Mouse (Mus musculus) bone marrow macrophage, adult 2 months (primary cell): ENCODE data around the gene Naa60. TPM values are rescaled to one million over a fixed set of nuclear protein-coding genes. Genes with fewer than 3 reads are reported as not detected.

Experiments
- H3K27ac ChIP-seq: 2 replicates; pipeline ENCODE4 v1.5.1; 2012; ENCODE audit warnings: low read depth, low read length; ENCODE audit not compliant: insufficient read depth
- H3K4me1 ChIP-seq: 2 replicates; pipeline ENCODE4 v1.6.1; 2012; ENCODE audit warnings: low read length; ENCODE audit not compliant: control insufficient read depth, insufficient read depth
- H3K4me3 ChIP-seq: 2 replicates; pipeline ENCODE4 v1.5.1; 2012; ENCODE audit warnings: mild to moderate bottlenecking, low read length, moderate library complexity; ENCODE audit not compliant: insufficient read depth
- CTCF ChIP-seq: IDR thresholded peaks from 2 replicates; pipeline ENCODE4 v1.5.1; 2012; ENCODE audit warnings: low read depth, mild to moderate bottlenecking, low read length, moderate library complexity
- POLR2A ChIP-seq: IDR thresholded peaks from 2 replicates; pipeline ENCODE4 v1.6.1; 2012; ENCODE audit warnings: mild to moderate bottlenecking, low read depth, low read length, borderline replicate concordance
- polyA plus RNA-seq: library from polyadenylated mRNA; stranded (reverse); fragments of >200 nt; gene quantifications from 2 replicates; pipeline ENCODE4 v1.2.4, GENCODE M21; 2012; ENCODE audit not compliant: missing spikeins, insufficient read depth, insufficient read length

The Naa60 gene
- 100 and 102 TPM in 2 replicates for polyA plus RNA-seq

- H3K4me1 ChIP-seq: peaks cover 3% of the 10 kb centered on the region; the same call in 1 of the 2 replicates
- H3K27ac ChIP-seq: no peak within 1 kb of the TSS
- TF ChIP-seq POLR2A: no peak
- TF ChIP-seq CTCF: no peak
These were observed at the start of gene Naa60 for GRCm38 (mm10) chr16:3872216-3873047. Gene Naa60 (plus strand): TSS chr16:3872375.

GRCm38 (mm10) chr16:3828021-3828420, 44.2 kb upstream of the Naa60 start:
- Histone ChIP-seq H3K4me1 (no peaks in the 10 kb centered on the region), H3K4me3 (no peak overlapping the region), H3K27ac (no peak overlapping the region)
- TF ChIP-seq CTCF (no peak), POLR2A (no peak)

More at GRCm38 (mm10) chr16:3872216-3873047, at the start of gene Naa60:
- H3K4me3 ChIP-seq: peak within 1 kb of the TSS; percentile 90

GRCm38 (mm10) chr16:3829727-3830126, 42.4 kb upstream of the Naa60 start:
- TF ChIP-seq CTCF: no peak
- H3K4me3 ChIP-seq: no peak overlapping the region
- H3K4me1 ChIP-seq: no peaks in the 10 kb centered on the region
- H3K27ac ChIP-seq: no peak overlapping the region

- Histone ChIP-seq H3K4me1 (no peaks in the 10 kb centered on the region), H3K27ac (no peak within 1 kb of the TSS), H3K4me3 (no peak within 1 kb of the TSS)
- TF ChIP-seq CTCF: no peak
- TF ChIP-seq POLR2A: no peak
These were observed 41.5 kb upstream of the Naa60 start, which contains the start of gene Olfr15 for GRCm38 (mm10) chr16:3830588-3831109. Gene Olfr15 (plus strand): TSS chr16:3830878.

- Histone ChIP-seq H3K27ac (no peak overlapping the region), H3K4me3 (no peak overlapping the region), H3K4me1 (no peaks in the 10 kb centered on the region)
- no peak for TF ChIP-seq CTCF
- TF ChIP-seq POLR2A: no peak
These were observed 36.7 kb upstream of the Naa60 start for GRCm38 (mm10) chr16:3835461-3835860.

- Histone ChIP-seq H3K4me1 (peaks cover 6% of the 10 kb centered on the region), H3K4me3 (no peak overlapping the region), H3K27ac (no peak overlapping the region)
- TF ChIP-seq POLR2A (no peak), CTCF (no peak)
These were observed 32.9 kb upstream of the Naa60 start for GRCm38 (mm10) chr16:3839157-3839885.

- no peak for TF ChIP-seq CTCF
- no peak for TF ChIP-seq POLR2A
- peaks cover 13% of the 10 kb centered on the region for H3K4me1 ChIP-seq
- H3K4me3 ChIP-seq: no peak overlapping the region
- no peak overlapping the region for H3K27ac ChIP-seq
These were observed 29.2 kb upstream of the Naa60 start for GRCm38 (mm10) chr16:3842989-3843388.

- H3K4me3 ChIP-seq: no peak overlapping the region
- peaks cover 13% of the 10 kb centered on the region for H3K4me1 ChIP-seq
- H3K27ac ChIP-seq: no peak overlapping the region
- TF ChIP-seq POLR2A (no peak), CTCF (no peak)
These were observed 28.4 kb upstream of the Naa60 start for GRCm38 (mm10) chr16:3843796-3844195.

GRCm38 (mm10) chr16:3846711-3847518, 25.3 kb upstream of the Naa60 start, which contains the start of gene Zfp174:
Gene Zfp174 (plus strand): TSS chr16:3847268.
- peak within 1 kb of the TSS; percentile 77 for H3K4me3 ChIP-seq
- no peak within 1 kb of the TSS for H3K27ac ChIP-seq
- peaks cover 9% of the 10 kb centered on the region for H3K4me1 ChIP-seq
- no peak for TF ChIP-seq POLR2A
